Mouse (Mus musculus) liver, embryonic 14.5 days (tissue): ENCODE data around the gene Gpr85. TPM values are rescaled to one million over a fixed set of nuclear protein-coding genes. Genes with fewer than 3 reads are reported as not detected.
A peak's percentile ranks its signal among the peaks of the same experiment; 100 is the strongest.
"Not testable (repeated sequence)": the region's sequence is repeated elsewhere in the genome, so short reads cannot be mapped to it uniquely, and the experiment has no call there.

Source experiments
- ATAC-seq: fragments of 200-750 bp; cut with Nextera tagmentation; 2 replicates; pipeline ENCODE4 v1.8.0; 2017; ENCODE audit warnings: moderate number of reproducible peaks, mild to moderate bottlenecking, moderate library complexity; ENCODE audit not compliant: insufficient read depth
- DNase-seq, 3 experiments: peaks; one replicate each; pipeline ENCODE4 v3.0.0-alpha.2; 2012 to 2013; ENCODE audit warnings: low read depth in 3 of 3, low spot score in 3 of 3
- H3K27ac ChIP-seq: fragments of 300-500 bp; sonication (generic); 2 replicates; pipeline ENCODE4 v1.5.1; 2014; ENCODE audit warnings: moderate library complexity, mild to moderate bottlenecking, control low read depth, inconsistent platforms
- H3K27me3 ChIP-seq: fragments of 300-500 bp; sonication (generic); 2 replicates; pipeline ENCODE4 v1.6.1; 2014; ENCODE audit warnings: mild to moderate bottlenecking, low read length, moderate library complexity; ENCODE audit not compliant: control insufficient read depth, insufficient read depth
- H3K36me3 ChIP-seq: fragments of 300-500 bp; sonication (generic); replicated peaks from 2 replicates; pipeline ENCODE4 v1.6.1; 2014; ENCODE audit warnings: low read depth; ENCODE audit not compliant: control insufficient read depth, insufficient read depth
- H3K4me1 ChIP-seq, 2 experiments: fragments of 200-500 bp in 1 of 2; fragments of 300-500 bp in 1 of 2; sonication (generic) in 1 of 2; replicated peaks; 2 replicates each; pipeline ENCODE4 v1.6.1; 2012 to 2014; ENCODE audit warnings: antibody characterized with exemption in 1 of 2, inconsistent platforms in 1 of 2, low read length in 1 of 2; ENCODE audit not compliant: control insufficient read depth in 2 of 2, insufficient read depth in 2 of 2
- H3K4me2 ChIP-seq: fragments of 300-500 bp; sonication (generic); 2 replicates; pipeline ENCODE4 v1.6.1; 2014; ENCODE audit warnings: low read depth, mild to moderate bottlenecking, control low read depth, moderate library complexity
- H3K4me3 ChIP-seq, 2 experiments: fragments of 200-500 bp in 1 of 2; fragments of 300-500 bp in 1 of 2; sonication (generic) in 1 of 2; 2 replicates each; pipeline ENCODE4 v1.5.1; 2012 to 2014; ENCODE audit warnings: low read depth in 2 of 2, low read length in 2 of 2, mild to moderate bottlenecking in 2 of 2, control low read depth in 1 of 2, inconsistent platforms in 1 of 2, moderate library complexity in 1 of 2; ENCODE audit not compliant: insufficient read depth in 1 of 2
- H3K9ac ChIP-seq: fragments of 300-500 bp; sonication (generic); replicated peaks from 2 replicates; pipeline ENCODE4 v1.6.1; 2014; ENCODE audit warnings: mild to moderate bottlenecking, control low read depth, moderate library complexity
- H3K9me3 ChIP-seq: fragments of 300-500 bp; sonication (generic); 2 replicates; pipeline ENCODE4 v1.6.1; 2016; ENCODE audit warnings: low read length, mixed read lengths; ENCODE audit not compliant: control insufficient read depth
- CTCF ChIP-seq: IDR thresholded peaks from 2 replicates; pipeline ENCODE4 v1.5.1; 2016; ENCODE audit warnings: antibody characterized with exemption, low read depth, control low read depth
- EP300 ChIP-seq: IDR thresholded peaks from 2 replicates; pipeline ENCODE4 v1.6.1; 2016; ENCODE audit warnings: antibody characterized with exemption, low read depth
- WGBS: fragments of 180-500 bp; shearing (Covaris S2); extraction: QIAGEN DNeasy Blood & Tissue Kit; methylation state at CpG from one replicate; pipeline ENCODE4 v1.1.7; 2014; ENCODE audit not compliant: insufficient replicate concordance; 5-methylcytosine and 5-hydroxymethylcytosine counted together
- polyA plus RNA-seq, 2 experiments: library from polyadenylated mRNA; depleted of rRNA in 1 of 2; stranded (reverse) in 1 of 2; unstranded in 1 of 2; fragments of >200 nt; fragmentation: Nextera tagmentation in 1 of 2; extraction: Ambion mirVana in 1 of 2; gene quantifications; 2 replicates each; pipeline versions ENCODE4 v1.2.1 to v1.2.3; 2012 to 2014

Gene Gpr85
- polyA plus RNA-seq, 2 experiments: 0.11 to 0.13 TPM

DNA sequence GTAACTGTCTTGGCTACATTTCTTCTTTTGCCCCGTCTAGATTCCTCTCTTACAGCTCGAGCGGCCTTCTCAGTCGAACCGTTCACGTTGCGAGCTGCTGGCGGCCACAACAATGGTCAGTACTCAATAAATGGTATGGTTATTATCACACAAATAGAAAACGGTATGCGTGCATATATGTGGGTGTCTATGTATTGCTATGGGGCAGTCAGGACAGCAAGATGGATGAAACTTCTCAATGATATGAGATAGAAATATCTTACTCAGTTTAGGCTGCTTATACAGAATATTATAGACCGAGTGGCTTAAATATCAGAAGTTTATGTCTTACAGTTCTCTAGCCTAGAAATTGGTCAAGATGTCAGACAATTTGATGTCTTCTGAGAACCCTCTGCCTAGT lies 14.5 kb upstream of the Gpr85 start:
- Histone ChIP-seq H3K4me2 (no peak overlapping the region), H3K9me3 (no peaks in the 10 kb centered on the region), H3K9ac (no peak overlapping the region), H3K4me3 (no peak overlapping the region), H3K27me3 (no peaks in the 10 kb centered on the region), H3K36me3 (no peaks in the 10 kb centered on the region), H3K4me1 (no peaks in the 10 kb centered on the region), H3K27ac (no peak overlapping the region)
- 36% methylated on average over 11 of the region's 11 CpGs for WGBS
- DNase-seq (no peak), ATAC-seq (no peak)
- TF ChIP-seq CTCF (no peak), EP300 (no peak)

DNA sequence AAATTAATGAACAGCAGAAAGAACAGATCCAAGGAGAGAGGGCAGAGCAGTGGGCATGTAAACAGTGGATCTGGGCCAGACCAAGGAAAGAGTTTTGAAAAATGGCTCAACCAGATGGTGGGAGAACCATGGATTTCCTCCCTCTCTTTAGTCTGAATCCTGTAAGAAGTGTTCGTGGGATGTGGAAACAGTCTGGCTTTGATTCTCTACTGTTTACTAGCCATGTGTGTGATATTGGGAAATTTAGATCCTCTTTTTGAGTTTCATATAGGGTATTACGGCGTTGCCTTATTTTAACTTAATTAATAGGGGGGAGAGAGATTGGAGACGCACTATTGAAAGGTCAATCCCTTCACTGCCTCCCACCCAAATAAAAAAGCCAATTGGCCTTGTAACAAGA lies 13.5 kb upstream of the Gpr85 start:
- no peak overlapping the region for H3K4me2 ChIP-seq
- TF ChIP-seq CTCF (no peak), EP300 (no peak)
- no peak for DNase-seq
- no peak overlapping the region for H3K27ac ChIP-seq
- no peaks in the 10 kb centered on the region for H3K9me3 ChIP-seq
- 71% methylated on average over 4 of the region's 4 CpGs for WGBS
- ATAC-seq: no peak
- H3K27me3 ChIP-seq: no peaks in the 10 kb centered on the region
- H3K9ac ChIP-seq: no peak overlapping the region
- H3K4me3 ChIP-seq: no peak overlapping the region
- no peaks in the 10 kb centered on the region for H3K36me3 ChIP-seq
- H3K4me1 ChIP-seq: no peaks in the 10 kb centered on the region

DNA sequence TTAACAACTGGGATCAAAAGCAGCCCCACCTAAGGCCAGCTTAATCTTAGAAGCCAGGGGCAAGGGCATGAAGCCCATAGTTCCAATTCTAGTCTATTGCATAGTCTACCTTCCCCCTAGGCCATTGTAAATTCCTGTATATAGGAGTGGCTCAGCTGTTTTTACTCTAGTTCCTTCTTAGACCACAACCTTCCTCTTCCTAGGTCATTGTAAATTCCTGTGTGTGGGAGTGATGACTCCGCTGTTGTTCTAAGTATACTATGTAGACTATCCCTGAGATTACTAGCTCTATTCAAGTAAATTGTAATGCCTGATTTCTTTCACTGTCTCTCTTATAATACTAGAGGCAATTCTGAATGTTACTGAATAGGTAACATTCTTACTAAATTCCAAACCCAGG lies 6.3 kb upstream of the Gpr85 start:
- not testable (repeated sequence) for H3K9ac ChIP-seq, H3K4me3 ChIP-seq, DNase-seq, H3K27ac ChIP-seq, H3K4me1 ChIP-seq, ATAC-seq, H3K36me3 ChIP-seq, H3K9me3 ChIP-seq, H3K27me3 ChIP-seq, H3K4me2 ChIP-seq
- WGBS: 70% methylated on average over 1 of the region's 1 CpGs

DNA sequence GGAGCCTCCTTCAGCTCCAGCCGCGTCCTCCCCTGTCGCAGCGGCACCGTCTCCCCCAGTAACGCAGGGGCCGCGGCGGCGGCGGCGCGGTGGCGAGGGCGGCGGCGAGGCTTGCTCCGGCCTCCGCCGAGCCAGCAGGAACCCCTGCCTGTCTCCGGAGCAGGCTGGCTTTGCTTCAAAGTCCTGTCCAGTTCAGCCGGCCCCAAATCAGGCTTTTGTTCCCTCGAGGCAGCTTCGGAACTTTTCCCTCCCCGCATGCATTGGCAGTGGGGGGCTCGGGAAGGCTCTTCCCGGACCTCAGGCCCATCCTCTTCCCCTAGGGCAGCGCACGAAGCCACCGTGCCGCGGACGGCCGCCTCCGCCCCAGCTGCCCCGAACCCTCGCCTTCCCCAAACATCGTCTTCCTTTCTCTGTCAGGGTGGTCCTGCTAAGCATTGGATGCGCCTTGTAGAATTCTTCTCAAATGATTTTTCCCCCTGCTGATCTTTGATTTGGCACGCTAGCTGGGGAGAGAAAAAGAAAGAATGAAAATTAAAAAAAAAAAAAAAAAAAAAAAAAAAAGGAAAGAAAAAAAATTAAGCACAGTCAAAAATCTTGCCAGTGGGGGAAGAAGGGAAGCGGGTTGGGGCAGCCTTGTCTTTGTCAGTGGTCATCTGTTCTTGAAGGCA lies 931 bp downstream of the Gpr85 start:
- Histone ChIP-seq H3K36me3 (no peaks in the 10 kb centered on the region), H3K27me3 (peaks cover 7% of the 10 kb centered on the region), H3K9ac (no peak overlapping the region), H3K9me3 (no peaks in the 10 kb centered on the region), H3K4me2 (peak overlapping the region; percentile 62), H3K27ac (no peak overlapping the region), H3K4me1 (peaks cover 0 to 3% of the 10 kb centered on the region in 2 experiments; a peak in 1 of 4 replicates), H3K4me3 (peak overlapping the region; percentile 45 to 50)
- DNase-seq: no peak
- WGBS: under 1% methylated on average over 41 of the region's 41 CpGs
- no peak for ATAC-seq
- TF ChIP-seq EP300 (no peak), CTCF (no peak)

DNA sequence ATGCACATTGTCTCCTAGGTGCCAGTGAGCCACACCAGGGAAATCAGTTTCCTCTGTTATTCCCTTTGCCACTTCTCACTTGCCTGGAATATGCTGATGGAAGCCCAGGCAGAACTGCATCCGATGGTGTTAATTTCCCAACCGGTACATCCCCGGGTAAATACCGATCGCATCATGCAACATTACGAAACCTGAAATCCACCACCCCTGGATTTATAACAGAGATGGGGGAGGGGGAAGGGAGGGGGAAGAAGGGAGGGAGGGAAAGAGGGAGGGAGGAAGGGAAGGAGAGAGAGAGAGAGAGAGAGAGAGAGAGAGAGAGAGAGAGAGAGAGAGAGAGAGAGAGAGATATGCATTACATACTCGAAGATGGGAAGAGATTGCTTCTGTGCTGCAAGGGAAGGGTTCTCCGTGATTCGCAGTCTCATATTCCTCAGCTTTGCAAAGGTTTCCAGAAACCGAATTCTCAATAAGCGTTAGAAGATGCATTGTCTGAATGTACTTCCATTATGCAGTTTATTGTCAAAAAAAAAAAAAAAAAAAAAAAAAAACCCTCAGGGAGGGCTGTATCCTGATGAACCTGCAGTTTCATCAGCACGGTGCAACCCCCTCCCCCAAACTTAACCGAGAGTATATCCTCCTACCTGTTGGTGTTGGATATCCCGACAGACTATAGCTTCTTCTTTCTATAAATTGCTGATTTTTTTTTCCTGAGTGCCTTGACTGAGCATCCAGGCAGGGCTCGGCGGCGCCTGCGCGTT lies 1.6 kb downstream of the Gpr85 start:
- Histone ChIP-seq H3K27ac (no peak overlapping the region), H3K9ac (no peak overlapping the region), H3K9me3 (no peaks in the 10 kb centered on the region), H3K4me3 (peak overlapping the region; percentile 45 to 50), H3K36me3 (no peaks in the 10 kb centered on the region), H3K4me2 (peak overlapping the region; percentile 62), H3K4me1 (peaks cover 0 to 3% of the 10 kb centered on the region in 2 experiments; a peak in 1 of 4 replicates), H3K27me3 (peaks cover 7% of the 10 kb centered on the region)
- ATAC-seq (no peak), DNase-seq (peak in 1 of 3 experiments; percentile 3)
- TF ChIP-seq CTCF (no peak), EP300 (no peak)
- WGBS: 5% methylated on average over 19 of the region's 19 CpGs
